Mouse (Mus musculus) hindbrain, embryonic 10.5 days (tissue): ENCODE measurements at regions not wholly inside any gene's neighbourhood (a gene's known extent, or its start where the extent isn't known, plus 50 kb on each side); places are given as distances from the start of the nearest gene placed in this dataset.
A peak's percentile ranks its signal among the peaks of the same experiment; 100 is the strongest.

Experiments
- DNase-seq: peaks from one replicate; pipeline ENCODE4 v3.0.0-alpha.2; 2017; ENCODE audit warnings: low spot score
- H3K27ac ChIP-seq: fragments of 300-500 bp; sonication (generic); 2 replicates; pipeline ENCODE4 v1.5.1; 2016; ENCODE audit warnings: mild to moderate bottlenecking, moderate library complexity
- H3K27me3 ChIP-seq: fragments of 300-500 bp; sonication (generic); 2 replicates; pipeline ENCODE4 v1.6.1; 2016; ENCODE audit warnings: mild to moderate bottlenecking; ENCODE audit not compliant: poor library complexity, insufficient read depth, severe bottlenecking
- H3K36me3 ChIP-seq: fragments of 300-500 bp; sonication (generic); 2 replicates; pipeline ENCODE4 v1.6.1; 2016; ENCODE audit warnings: mild to moderate bottlenecking, moderate library complexity
- H3K4me1 ChIP-seq: fragments of 300-500 bp; sonication (generic); replicated peaks from 2 replicates; pipeline ENCODE4 v1.6.1; 2016; ENCODE audit warnings: mild to moderate bottlenecking
- H3K4me3 ChIP-seq: fragments of 300-500 bp; sonication (generic); 2 replicates; pipeline ENCODE4 v1.5.1; 2016; ENCODE audit warnings: mild to moderate bottlenecking, moderate library complexity
- H3K9me3 ChIP-seq: fragments of 300-500 bp; sonication (generic); 2 replicates; pipeline ENCODE4 v1.6.1; 2016; ENCODE audit warnings: mild to moderate bottlenecking, moderate library complexity
- WGBS: fragments of 180-500 bp; shearing (Covaris S2); methylation state at CpG from one replicate; pipeline ENCODE4 v1.1.7; 2016; 5-methylcytosine and 5-hydroxymethylcytosine counted together

- DNase-seq = no peak
- no peak overlapping the region for H3K27ac ChIP-seq
- H3K36me3 ChIP-seq = no peaks in the 10 kb centered on the region
- no peak overlapping the region for H3K4me3 ChIP-seq
- H3K27me3 ChIP-seq = no peaks in the 10 kb centered on the region; the same call in 1 of the 2 replicates
- WGBS = 94% methylated on average over 7 of the region's 7 CpGs
- H3K4me1 ChIP-seq = peaks cover 12% of the 10 kb centered on the region
- H3K9me3 ChIP-seq = no peaks in the 10 kb centered on the region
Observed at GRCm38 (mm10) chr2:70914372-70914771, 88.8 kb upstream of the Tlk1 start.

GRCm38 (mm10) chr2:70909401-70909800, 83.9 kb upstream of the Tlk1 start:
- DNase-seq = no peak

GRCm38 (mm10) chr2:70908579-70908978, 83.1 kb upstream of the Tlk1 start:
- H3K4me3 ChIP-seq = no peak overlapping the region
- no peaks in the 10 kb centered on the region; the same call in 1 of the 2 replicates for H3K27me3 ChIP-seq
- H3K9me3 ChIP-seq = no peaks in the 10 kb centered on the region; the same call in 1 of the 2 replicates
- H3K27ac ChIP-seq = peak overlapping the region; percentile 70
- peaks cover 24% of the 10 kb centered on the region for H3K4me1 ChIP-seq
- 59% methylated on average over 1 of the region's 1 CpGs for WGBS
- DNase-seq = peak; percentile 61
- H3K36me3 ChIP-seq = no peaks in the 10 kb centered on the region

More at GRCm38 (mm10) chr2:70909401-70909800, 83.9 kb upstream of the Tlk1 start:
- no peak overlapping the region for H3K27ac ChIP-seq
- no peaks in the 10 kb centered on the region for H3K36me3 ChIP-seq
- WGBS = 80% methylated on average over 1 of the region's 1 CpGs
- H3K27me3 ChIP-seq = no peaks in the 10 kb centered on the region; the same call in 1 of the 2 replicates
- no peak overlapping the region for H3K4me3 ChIP-seq
- peaks cover 24% of the 10 kb centered on the region for H3K4me1 ChIP-seq
- no peaks in the 10 kb centered on the region; the same call in 1 of the 2 replicates for H3K9me3 ChIP-seq

GRCm38 (mm10) chr2:70906216-70906615, 80.7 kb upstream of the Tlk1 start:
- H3K4me1 ChIP-seq = peaks cover 24% of the 10 kb centered on the region
- H3K27me3 ChIP-seq = no peaks in the 10 kb centered on the region; the same call in 1 of the 2 replicates
- no peak overlapping the region for H3K4me3 ChIP-seq
- no peaks in the 10 kb centered on the region for H3K36me3 ChIP-seq
- H3K9me3 ChIP-seq = no peaks in the 10 kb centered on the region; the same call in 1 of the 2 replicates
- 65% methylated on average over 3 of the region's 3 CpGs for WGBS
- H3K27ac ChIP-seq = no peak overlapping the region
- no peak for DNase-seq

- 90% methylated on average over 5 of the region's 5 CpGs for WGBS
Observed at GRCm38 (mm10) chr2:70904429-70904828, 78.9 kb upstream of the Tlk1 start.

GRCm38 (mm10) chr2:70902196-70902595, 76.7 kb upstream of the Tlk1 start:
- no peak for DNase-seq
- H3K27ac ChIP-seq = no peak overlapping the region
- no peak overlapping the region for H3K4me3 ChIP-seq
- H3K4me1 ChIP-seq = no peaks in the 10 kb centered on the region
- H3K36me3 ChIP-seq = no peaks in the 10 kb centered on the region
- no peaks in the 10 kb centered on the region for H3K27me3 ChIP-seq
- no peaks in the 10 kb centered on the region; the same call in 1 of the 2 replicates for H3K9me3 ChIP-seq
- WGBS = 90% methylated on average over 3 of the region's 3 CpGs

More at GRCm38 (mm10) chr2:70904429-70904828, 78.9 kb upstream of the Tlk1 start:
- H3K9me3 ChIP-seq = no peaks in the 10 kb centered on the region; the same call in 1 of the 2 replicates
- H3K4me1 ChIP-seq = peaks cover 19% of the 10 kb centered on the region
- no peaks in the 10 kb centered on the region for H3K27me3 ChIP-seq
- H3K27ac ChIP-seq = no peak overlapping the region
- H3K4me3 ChIP-seq = no peak overlapping the region
- H3K36me3 ChIP-seq = no peaks in the 10 kb centered on the region
- no peak for DNase-seq

- DNase-seq = no peak
- no peak overlapping the region for H3K27ac ChIP-seq
- no peaks in the 10 kb centered on the region for H3K36me3 ChIP-seq
- 90% methylated on average over 14 of the region's 14 CpGs for WGBS
- no peaks in the 10 kb centered on the region; the same call in 1 of the 2 replicates for H3K9me3 ChIP-seq
- H3K27me3 ChIP-seq = no peaks in the 10 kb centered on the region
- H3K4me1 ChIP-seq = no peaks in the 10 kb centered on the region
- no peak overlapping the region for H3K4me3 ChIP-seq
Observed at GRCm38 (mm10) chr2:70901479-70901878, 76.0 kb upstream of the Tlk1 start.

GRCm38 (mm10) chr2:70899056-70899455, 73.5 kb upstream of the Tlk1 start:
- H3K9me3 ChIP-seq = no peaks in the 10 kb centered on the region
- no peak for DNase-seq
- H3K4me1 ChIP-seq = no peaks in the 10 kb centered on the region
- no peak overlapping the region for H3K27ac ChIP-seq
- H3K36me3 ChIP-seq = no peaks in the 10 kb centered on the region
- no peaks in the 10 kb centered on the region for H3K27me3 ChIP-seq
- no peak overlapping the region for H3K4me3 ChIP-seq
- 91% methylated on average over 4 of the region's 4 CpGs for WGBS

GRCm38 (mm10) chr2:70898396-70898795, 72.9 kb upstream of the Tlk1 start:
- Histone ChIP-seq H3K27me3 (no peaks in the 10 kb centered on the region), H3K4me1 (no peaks in the 10 kb centered on the region), H3K4me3 (no peak overlapping the region), H3K9me3 (no peaks in the 10 kb centered on the region), H3K27ac (no peak overlapping the region), H3K36me3 (no peaks in the 10 kb centered on the region)
- WGBS = 89% methylated on average over 9 of the region's 9 CpGs
- DNase-seq = no peak

- DNase-seq = no peak
- Histone ChIP-seq H3K9me3 (no peaks in the 10 kb centered on the region), H3K4me1 (no peaks in the 10 kb centered on the region), H3K36me3 (no peaks in the 10 kb centered on the region), H3K27ac (no peak overlapping the region), H3K27me3 (no peaks in the 10 kb centered on the region), H3K4me3 (no peak overlapping the region)
- 86% methylated on average over 8 of the region's 8 CpGs for WGBS
Observed at GRCm38 (mm10) chr2:70897373-70897772, 71.8 kb upstream of the Tlk1 start.

GRCm38 (mm10) chr2:70889522-70890100, 64.1 kb upstream of the Tlk1 start:
- no peaks in the 10 kb centered on the region for H3K4me1 ChIP-seq
- H3K4me3 ChIP-seq = no peak overlapping the region
- H3K27me3 ChIP-seq = no peaks in the 10 kb centered on the region
- DNase-seq = no peak
- 83% methylated on average over 5 of the region's 5 CpGs for WGBS
- no peaks in the 10 kb centered on the region for H3K36me3 ChIP-seq
- H3K9me3 ChIP-seq = peaks cover 3% of the 10 kb centered on the region; the same call in 1 of the 2 replicates
- H3K27ac ChIP-seq = no peak overlapping the region

- DNase-seq = no peak
- H3K27ac ChIP-seq = no peak overlapping the region
- 83% methylated on average over 5 of the region's 5 CpGs for WGBS
- H3K36me3 ChIP-seq = no peaks in the 10 kb centered on the region
- no peaks in the 10 kb centered on the region for H3K4me1 ChIP-seq
- no peaks in the 10 kb centered on the region for H3K27me3 ChIP-seq
- H3K9me3 ChIP-seq = peaks cover 4% of the 10 kb centered on the region; the same call in 1 of the 2 replicates
- H3K4me3 ChIP-seq = no peak overlapping the region
Observed at GRCm38 (mm10) chr2:70888840-70889469, 63.4 kb upstream of the Tlk1 start.

- Histone ChIP-seq H3K9me3 (peaks cover 4% of the 10 kb centered on the region; the same call in 1 of the 2 replicates), H3K4me1 (no peaks in the 10 kb centered on the region), H3K4me3 (no peak overlapping the region), H3K27ac (no peak overlapping the region), H3K36me3 (no peaks in the 10 kb centered on the region), H3K27me3 (no peaks in the 10 kb centered on the region)
- no peak for DNase-seq
- WGBS = 90% methylated on average over 7 of the region's 7 CpGs
Observed at GRCm38 (mm10) chr2:70886831-70887230, 61.3 kb upstream of the Tlk1 start.
